Mouse (Mus musculus) midbrain, embryonic 11.5 days (tissue): ENCODE data around the gene Gm8050. TPM values are rescaled to one million over a fixed set of nuclear protein-coding genes. Genes with fewer than 3 reads are reported as not detected.
"Not testable (repeated sequence)": the region's sequence is repeated elsewhere in the genome, so short reads cannot be mapped to it uniquely, and the experiment has no call there.

Experiments used
- ATAC-seq: fragments of 200-750 bp; cut with Nextera tagmentation; 2 replicates; pipeline ENCODE4 v1.8.0; 2017; ENCODE audit warnings: moderate TSS enrichment, moderate library complexity; ENCODE audit not compliant: low FRiP score
- DNase-seq: peaks from one replicate; pipeline ENCODE4 v3.0.0; 2015; ENCODE audit warnings: low spot score; ENCODE audit errors: missing footprints
- H3K27ac ChIP-seq: fragments of 300-500 bp; sonication (generic); 2 replicates; pipeline ENCODE4 v1.5.1; 2014; ENCODE audit warnings: low read depth, low read length
- H3K27me3 ChIP-seq: fragments of 300-500 bp; sonication (generic); 2 replicates; pipeline ENCODE4 v1.6.1; 2014; ENCODE audit warnings: mild to moderate bottlenecking, low read length, moderate library complexity, mixed read lengths; ENCODE audit not compliant: control insufficient read depth, insufficient read depth
- H3K36me3 ChIP-seq: fragments of 300-500 bp; sonication (generic); 2 replicates; pipeline ENCODE4 v1.6.1; 2014; ENCODE audit warnings: mild to moderate bottlenecking, low read length, moderate library complexity, mixed read lengths; ENCODE audit not compliant: control insufficient read depth, insufficient read depth
- H3K4me1 ChIP-seq: fragments of 300-500 bp; sonication (generic); 2 replicates; pipeline ENCODE4 v1.6.1; 2014; ENCODE audit warnings: low read length; ENCODE audit not compliant: control insufficient read depth, insufficient read depth
- H3K4me2 ChIP-seq: fragments of 300-500 bp; sonication (generic); 2 replicates; pipeline ENCODE4 v1.6.1; 2014; ENCODE audit warnings: mild to moderate bottlenecking, moderate library complexity
- H3K4me3 ChIP-seq: fragments of 300-500 bp; sonication (generic); 2 replicates; pipeline ENCODE4 v1.5.1; 2014; ENCODE audit warnings: low read depth, low read length
- H3K9ac ChIP-seq: fragments of 300-500 bp; sonication (generic); 2 replicates; pipeline ENCODE4 v1.6.1; 2014; ENCODE audit warnings: low read length
- H3K9me3 ChIP-seq: fragments of 300-500 bp; sonication (generic); 2 replicates; pipeline ENCODE4 v1.6.1; 2016; ENCODE audit warnings: low read length; ENCODE audit not compliant: control insufficient read depth
- WGBS: fragments of 180-500 bp; shearing (Covaris S2); extraction: QIAGEN DNeasy Blood & Tissue Kit; methylation state at CpG from one replicate; pipeline ENCODE4 v1.1.7; 2014; 5-methylcytosine and 5-hydroxymethylcytosine counted together
- polyA plus RNA-seq: library from polyadenylated mRNA; unstranded; fragments of >200 nt; fragmentation: Nextera tagmentation; extraction: Ambion mirVana; gene quantifications from 2 replicates; pipeline ENCODE4 v1.2.1, GENCODE M21; 2014

Gene Gm8050
- not detected in 2 replicates for polyA plus RNA-seq

GRCm38 (mm10) chr14:6720151-6720550 lies at the start of gene Gm8050:
TSS of gene Gm8050 (minus strand) at chr14:6720251.
- not testable (repeated sequence) for DNase-seq, H3K9ac ChIP-seq, ATAC-seq, H3K4me1 ChIP-seq, H3K27me3 ChIP-seq, H3K9me3 ChIP-seq, H3K4me3 ChIP-seq, H3K4me2 ChIP-seq, H3K36me3 ChIP-seq, H3K27ac ChIP-seq
- WGBS: no CpG with 5 or more reads among the region's 2 CpGs

GRCm38 (mm10) chr14:6757231-6757536 lies 37.1 kb upstream of the Gm8050 start:
- not testable (repeated sequence) for H3K4me2 ChIP-seq, H3K4me3 ChIP-seq, H3K4me1 ChIP-seq, H3K27ac ChIP-seq, H3K27me3 ChIP-seq, H3K9me3 ChIP-seq, DNase-seq, H3K36me3 ChIP-seq, H3K9ac ChIP-seq, ATAC-seq
- 4% methylated on average over 4 of the region's 13 CpGs for WGBS

DNA sequence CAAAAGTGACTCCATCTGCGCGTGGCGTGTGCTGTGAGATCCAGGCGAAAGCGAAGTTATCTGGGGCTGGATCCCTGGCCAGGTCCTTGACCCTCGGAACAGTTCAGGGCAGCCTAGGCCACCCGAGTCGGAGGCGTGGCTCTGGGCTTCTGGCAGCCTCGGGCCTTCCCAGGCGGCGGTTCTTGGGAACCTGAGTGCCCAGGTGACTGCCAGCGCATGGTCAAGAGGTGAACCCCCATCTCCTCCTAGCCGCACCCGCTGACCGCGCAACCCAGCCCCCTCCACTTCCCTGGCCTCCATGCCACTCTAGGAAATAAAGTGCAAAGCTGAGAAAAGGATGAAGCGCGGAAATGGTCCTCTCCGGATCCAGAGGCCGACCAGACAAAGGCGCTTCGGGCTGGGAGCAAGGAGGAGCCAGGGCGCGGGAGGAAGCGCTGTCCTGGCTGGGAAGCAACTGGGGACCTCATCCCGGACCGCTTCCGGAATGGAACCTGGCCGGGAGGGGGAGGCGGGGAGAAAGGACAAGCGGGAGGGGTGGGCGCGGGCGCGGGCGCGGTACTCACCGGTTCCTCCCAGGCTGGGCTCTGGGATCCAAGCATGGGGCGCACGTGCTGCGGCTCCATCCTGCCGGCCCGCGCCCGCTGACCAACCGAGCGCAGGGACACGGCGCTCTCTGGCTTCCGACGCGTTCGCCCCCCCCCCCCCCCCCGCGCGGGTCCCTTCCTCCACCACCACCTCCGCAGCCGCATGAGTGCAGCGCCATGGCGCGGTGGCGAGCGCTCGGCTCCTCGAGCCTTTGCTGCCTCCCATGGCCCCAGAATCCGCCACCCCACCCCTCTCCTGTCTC lies 36.6 kb upstream of the Gm8050 start:
- not testable (repeated sequence) for H3K4me1 ChIP-seq, H3K27me3 ChIP-seq, H3K9me3 ChIP-seq, ATAC-seq, H3K27ac ChIP-seq, H3K36me3 ChIP-seq
- DNase-seq: peak; percentile 86
- peak overlapping the region; percentile 29 for H3K4me3 ChIP-seq
- H3K4me2 ChIP-seq: peak overlapping the region; percentile 30
- WGBS: 0% methylated on average over 17 of the region's 67 CpGs
- peak overlapping the region; percentile 42; the same call in 1 of the 2 replicates for H3K9ac ChIP-seq

DNA sequence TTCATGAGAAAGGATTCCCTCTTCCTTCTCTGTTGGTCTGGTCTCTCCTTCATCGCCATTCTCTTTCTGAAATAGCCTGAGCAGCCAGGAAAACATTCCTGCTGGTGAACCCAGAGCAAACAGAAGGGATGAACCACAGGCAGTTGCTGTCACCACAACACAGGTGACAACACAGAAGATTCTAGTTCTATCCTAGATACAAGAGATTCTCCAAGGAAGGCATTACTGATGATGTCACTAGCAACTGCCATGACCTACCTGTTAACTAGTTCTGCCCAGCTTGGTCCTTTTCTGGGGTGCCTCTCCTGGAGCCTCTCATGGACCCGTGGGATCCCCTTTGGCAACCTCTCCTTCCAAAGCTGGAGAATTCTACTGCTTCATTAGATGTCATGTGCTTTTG lies 22.2 kb upstream of the Gm8050 start, which contains the start of gene Gm3636:
TSS of gene Gm3636 (minus strand) at position 101 of the 400 bp plus-strand sequence.
- not testable (repeated sequence) for ATAC-seq, H3K27ac ChIP-seq, DNase-seq, H3K9me3 ChIP-seq, H3K9ac ChIP-seq, H3K4me2 ChIP-seq, H3K4me3 ChIP-seq, H3K27me3 ChIP-seq, H3K4me1 ChIP-seq, H3K36me3 ChIP-seq
- no CpG with 5 or more reads among the region's 2 CpGs for WGBS

GRCm38 (mm10) chr14:6684070-6684469 lies 36.0 kb downstream of the Gm8050 start, which contains the start of gene Gm10251:
TSS of gene Gm10251 (minus strand) at chr14:6684170.
- H3K4me2 ChIP-seq, H3K27ac ChIP-seq, ATAC-seq, H3K9me3 ChIP-seq, DNase-seq, H3K27me3 ChIP-seq, H3K4me1 ChIP-seq, H3K4me3 ChIP-seq, H3K36me3 ChIP-seq, H3K9ac ChIP-seq: not testable (repeated sequence)
- no CpG with 5 or more reads among the region's 1 CpGs for WGBS

Other genes with a start within 250 kb of the Gm8050 start
- not detected in 2 replicates for gene Gm8356, start 183.0 kb downstream of the Gm8050 start, polyA plus RNA-seq
- 0.22 and 0.42 TPM in 2 replicates for gene Gm3629, start 129.6 kb downstream of the Gm8050 start, polyA plus RNA-seq
- gene Gm3460, start 97.8 kb downstream of the Gm8050 start, polyA plus RNA-seq: not detected in 2 replicates
- not detected in 2 replicates for gene Gm10251, start 36.1 kb downstream of the Gm8050 start, polyA plus RNA-seq
- gene Gm3636, start 22.1 kb upstream of the Gm8050 start, polyA plus RNA-seq: 6.0 and 7.7 TPM in 2 replicates
- gene Gm8362, start 54.2 kb upstream of the Gm8050 start, polyA plus RNA-seq: not detected in 2 replicates
- not detected in 2 replicates for gene Gm3642, start 120.1 kb upstream of the Gm8050 start, polyA plus RNA-seq
- 1.8 and 2.1 TPM in 2 replicates for gene Gm3667, start 169.7 kb upstream of the Gm8050 start, polyA plus RNA-seq